Mouse (Mus musculus): ENCODE results near the gene Hoxa9. TPM values are rescaled to one million over a fixed set of nuclear protein-coding genes. Genes with fewer than 3 reads are reported as not detected.

The Hoxa9 gene
- polyA plus RNA-seq, 1 experiment from 2014 or later: 1.3 TPM

- Histone ChIP-seq H3K36me3 (no peaks in the 10 kb centered on the region), H3K4me3 (no peak overlapping the region), H3K27me3 (peaks cover 93% of the 10 kb centered on the region), H3K9ac (no peak overlapping the region), H3K27ac (no peak overlapping the region), H3K4me2 (no peak overlapping the region), H3K4me1 (replicated peaks) (peaks cover 3% of the 10 kb centered on the region), H3K9me3 (no peaks in the 10 kb centered on the region)
- ATAC-seq (ENCODE audit: low FRiP score): no peak
- WGBS: 1% methylated on average over 24 of the region's 25 CpGs
These were observed 28.3 kb upstream of the Hoxa9 start for GRCm38 (mm10) chr6:52259081-52259790.

GRCm38 (mm10) chr6:52256956-52257355, 26.1 kb upstream of the Hoxa9 start:
- H3K27me3 ChIP-seq: peaks cover 93% of the 10 kb centered on the region
- no peak overlapping the region for H3K4me3 ChIP-seq
- H3K4me1 ChIP-seq (replicated peaks): peaks cover 3% of the 10 kb centered on the region
- no peak for ATAC-seq (ENCODE audit: low FRiP score)
- no peak overlapping the region for H3K27ac ChIP-seq
- WGBS: under 1% methylated on average over 6 of the region's 6 CpGs
- no peaks in the 10 kb centered on the region for H3K9me3 ChIP-seq
- H3K36me3 ChIP-seq: no peaks in the 10 kb centered on the region
- H3K4me2 ChIP-seq: no peak overlapping the region
- no peak overlapping the region for H3K9ac ChIP-seq

GRCm38 (mm10) chr6:52253511-52254500, 22.9 kb upstream of the Hoxa9 start:
- Histone ChIP-seq H3K4me2 (no peak overlapping the region), H3K27me3 (peaks cover 93% of the 10 kb centered on the region), H3K36me3 (no peaks in the 10 kb centered on the region), H3K9me3 (no peaks in the 10 kb centered on the region), H3K27ac (no peak overlapping the region), H3K4me1 (replicated peaks) (no peaks in the 10 kb centered on the region), H3K4me3 (no peak overlapping the region), H3K9ac (no peak overlapping the region)
- no peak for ATAC-seq (ENCODE audit: low FRiP score)
- 1% methylated on average over 59 of the region's 59 CpGs for WGBS

- no peak overlapping the region for H3K27ac ChIP-seq
- under 1% methylated on average over 34 of the region's 35 CpGs for WGBS
- H3K27me3 ChIP-seq: peaks cover 94% of the 10 kb centered on the region
- H3K9ac ChIP-seq: no peak overlapping the region
- H3K4me3 ChIP-seq: no peak overlapping the region
- H3K4me1 ChIP-seq (replicated peaks): no peaks in the 10 kb centered on the region
- no peaks in the 10 kb centered on the region for H3K36me3 ChIP-seq
- no peak overlapping the region for H3K4me2 ChIP-seq
- H3K9me3 ChIP-seq: no peaks in the 10 kb centered on the region
- ATAC-seq (ENCODE audit: low FRiP score): no peak
These were observed 22.0 kb upstream of the Hoxa9 start for GRCm38 (mm10) chr6:52252775-52253376.

- no peak overlapping the region for H3K4me3 ChIP-seq
- 1% methylated on average over 24 of the region's 24 CpGs for WGBS
- H3K36me3 ChIP-seq: no peaks in the 10 kb centered on the region
- H3K9ac ChIP-seq: no peak overlapping the region
- no peak overlapping the region for H3K27ac ChIP-seq
- no peak overlapping the region for H3K4me2 ChIP-seq
- H3K9me3 ChIP-seq: no peaks in the 10 kb centered on the region
- H3K27me3 ChIP-seq: peaks cover 95% of the 10 kb centered on the region
- H3K4me1 ChIP-seq (replicated peaks): no peaks in the 10 kb centered on the region
- no peak for ATAC-seq (ENCODE audit: low FRiP score)
These were observed 21.3 kb upstream of the Hoxa9 start for GRCm38 (mm10) chr6:52252016-52252774.

GRCm38 (mm10) chr6:52251177-52251879, 20.4 kb upstream of the Hoxa9 start:
- H3K9ac ChIP-seq: no peak overlapping the region
- no peaks in the 10 kb centered on the region for H3K4me1 ChIP-seq (replicated peaks)
- ATAC-seq (ENCODE audit: low FRiP score): no peak
- H3K27ac ChIP-seq: no peak overlapping the region
- H3K27me3 ChIP-seq: peaks cover 96% of the 10 kb centered on the region
- 8% methylated on average over 7 of the region's 7 CpGs for WGBS
- H3K4me2 ChIP-seq: no peak overlapping the region
- H3K9me3 ChIP-seq: no peaks in the 10 kb centered on the region
- no peak overlapping the region for H3K4me3 ChIP-seq
- no peaks in the 10 kb centered on the region for H3K36me3 ChIP-seq

GRCm38 (mm10) chr6:52249826-52250225, 18.9 kb upstream of the Hoxa9 start:
- Histone ChIP-seq H3K4me1 (replicated peaks) (0 out of 2 replicates have a peak, but pooled peaks cover 5% of the 10 kb centered on the region), H3K27ac (no peak overlapping the region), H3K4me3 (no peak overlapping the region), H3K27me3 (peaks cover 96% of the 10 kb centered on the region), H3K9me3 (no peaks in the 10 kb centered on the region), H3K4me2 (no peak overlapping the region), H3K9ac (no peak overlapping the region), H3K36me3 (no peaks in the 10 kb centered on the region)
- ATAC-seq (ENCODE audit: low FRiP score): no peak
- WGBS: 0% methylated on average over 4 of the region's 4 CpGs

GRCm38 (mm10) chr6:52249415-52249738, 18.5 kb upstream of the Hoxa9 start:
- ATAC-seq (ENCODE audit: low FRiP score): no peak
- H3K4me3 ChIP-seq: no peak overlapping the region
- under 1% methylated on average over 16 of the region's 16 CpGs for WGBS

GRCm38 (mm10) chr6:52248638-52249414, 17.9 kb upstream of the Hoxa9 start:
- peaks cover 99% of the 10 kb centered on the region for H3K27me3 ChIP-seq
- H3K36me3 ChIP-seq: no peaks in the 10 kb centered on the region
- no peak overlapping the region for H3K4me2 ChIP-seq
- no peak for ATAC-seq (ENCODE audit: low FRiP score)
- 0 out of 2 replicates have a peak, but pooled peaks cover 5% of the 10 kb centered on the region for H3K4me1 ChIP-seq (replicated peaks)
- no peak overlapping the region for H3K4me3 ChIP-seq
- 2% methylated on average over 27 of the region's 27 CpGs for WGBS
- H3K9me3 ChIP-seq: no peaks in the 10 kb centered on the region
- no peak overlapping the region for H3K9ac ChIP-seq
- H3K27ac ChIP-seq: no peak overlapping the region

More at GRCm38 (mm10) chr6:52249415-52249738, 18.5 kb upstream of the Hoxa9 start:
- Histone ChIP-seq H3K36me3 (no peaks in the 10 kb centered on the region), H3K4me2 (no peak overlapping the region), H3K27me3 (peaks cover 99% of the 10 kb centered on the region), H3K9me3 (no peaks in the 10 kb centered on the region), H3K9ac (no peak overlapping the region), H3K4me1 (replicated peaks) (0 out of 2 replicates have a peak, but pooled peaks cover 5% of the 10 kb centered on the region), H3K27ac (no peak overlapping the region)

- H3K36me3 ChIP-seq: no peaks in the 10 kb centered on the region
- no peak overlapping the region for H3K27ac ChIP-seq
- ATAC-seq (ENCODE audit: low FRiP score): no peak
- peaks cover 99% of the 10 kb centered on the region for H3K27me3 ChIP-seq
- no peaks in the 10 kb centered on the region for H3K9me3 ChIP-seq
- 0 out of 2 replicates have a peak, but pooled peaks cover 5% of the 10 kb centered on the region for H3K4me1 ChIP-seq (replicated peaks)
- no peak overlapping the region for H3K4me3 ChIP-seq
- no peak overlapping the region for H3K9ac ChIP-seq
- H3K4me2 ChIP-seq: no peak overlapping the region
- WGBS: 1% methylated on average over 23 of the region's 23 CpGs
These were observed 17.1 kb upstream of the Hoxa9 start for GRCm38 (mm10) chr6:52247766-52248637.

Measured in hindbrain, embryonic 13.5 days (tissue).